Mouse (Mus musculus) forebrain, embryonic 14.5 days (tissue): ENCODE data around the gene Ralgapa1. TPM values are rescaled to one million over a fixed set of nuclear protein-coding genes. Genes with fewer than 3 reads are reported as not detected.
"Not testable (repeated sequence)": the region's sequence is repeated elsewhere in the genome, so short reads cannot be mapped to it uniquely, and the experiment has no call there.

Experiments used
- ATAC-seq: fragments of 200-750 bp; cut with Nextera tagmentation; 2 replicates; pipeline ENCODE4 v1.8.0; 2017; ENCODE audit warnings: mild to moderate bottlenecking, moderate library complexity
- DNase-seq: peaks from one replicate; pipeline ENCODE4 v3.0.0-alpha.2; 2015; ENCODE audit warnings: low spot score
- H3K27ac ChIP-seq: fragments of 300-500 bp; sonication (generic); 2 replicates; pipeline ENCODE4 v1.5.1; 2014; ENCODE audit warnings: low read depth, mild to moderate bottlenecking, control low read depth, low read length, moderate library complexity
- H3K27me3 ChIP-seq: fragments of 300-500 bp; sonication (generic); replicated peaks from 2 replicates; pipeline ENCODE4 v1.6.1; 2014; ENCODE audit warnings: low read length, control low read depth, mixed read lengths; ENCODE audit not compliant: control insufficient read depth, insufficient read depth
- H3K36me3 ChIP-seq: fragments of 300-500 bp; sonication (generic); 2 replicates; pipeline ENCODE4 v1.6.1; 2014; ENCODE audit warnings: low read length, control low read depth; ENCODE audit not compliant: control insufficient read depth, insufficient read depth
- H3K4me1 ChIP-seq: fragments of 300-500 bp; sonication (generic); 2 replicates; pipeline ENCODE4 v1.6.1; 2014; ENCODE audit warnings: antibody characterized with exemption, low read length, control low read depth; ENCODE audit not compliant: control insufficient read depth, insufficient read depth
- H3K4me2 ChIP-seq: fragments of 300-500 bp; sonication (generic); 2 replicates; pipeline ENCODE4 v1.6.1; 2014; ENCODE audit warnings: mild to moderate bottlenecking, control low read depth, low read length
- H3K4me3 ChIP-seq: fragments of 300-500 bp; sonication (generic); 2 replicates; pipeline ENCODE4 v1.5.1; 2014; ENCODE audit warnings: low read depth, low read length, control low read depth
- H3K9ac ChIP-seq: fragments of 300-500 bp; sonication (generic); 2 replicates; pipeline ENCODE4 v1.6.1; 2014; ENCODE audit warnings: mild to moderate bottlenecking, low read length, control low read depth, moderate library complexity
- H3K9me3 ChIP-seq: fragments of 300-500 bp; sonication (generic); replicated peaks from 2 replicates; pipeline ENCODE4 v1.6.1; 2016; ENCODE audit warnings: low read length, control low read depth, mixed read lengths; ENCODE audit not compliant: control insufficient read depth
- WGBS: fragments of 180-500 bp; shearing (Covaris S2); extraction: QIAGEN DNeasy Blood & Tissue Kit; methylation state at CpG from one replicate; pipeline ENCODE4 v1.1.7; 2014; 5-methylcytosine and 5-hydroxymethylcytosine counted together
- microRNA-seq: library from miRNA; unstranded; fragments of <30 nt; microRNA quantifications from one replicate; pipeline ENCODE4, GENCODE M21; 2016
- polyA plus RNA-seq: library from polyadenylated mRNA; unstranded; fragments of >200 nt; fragmentation: Nextera tagmentation; extraction: Ambion mirVana; gene quantifications from 2 replicates; pipeline ENCODE4 v1.2.1, GENCODE M21; 2014

Gene Ralgapa1
- polyA plus RNA-seq, 1 experiment from 2014 or later, result 16.6 TPM

DNA sequence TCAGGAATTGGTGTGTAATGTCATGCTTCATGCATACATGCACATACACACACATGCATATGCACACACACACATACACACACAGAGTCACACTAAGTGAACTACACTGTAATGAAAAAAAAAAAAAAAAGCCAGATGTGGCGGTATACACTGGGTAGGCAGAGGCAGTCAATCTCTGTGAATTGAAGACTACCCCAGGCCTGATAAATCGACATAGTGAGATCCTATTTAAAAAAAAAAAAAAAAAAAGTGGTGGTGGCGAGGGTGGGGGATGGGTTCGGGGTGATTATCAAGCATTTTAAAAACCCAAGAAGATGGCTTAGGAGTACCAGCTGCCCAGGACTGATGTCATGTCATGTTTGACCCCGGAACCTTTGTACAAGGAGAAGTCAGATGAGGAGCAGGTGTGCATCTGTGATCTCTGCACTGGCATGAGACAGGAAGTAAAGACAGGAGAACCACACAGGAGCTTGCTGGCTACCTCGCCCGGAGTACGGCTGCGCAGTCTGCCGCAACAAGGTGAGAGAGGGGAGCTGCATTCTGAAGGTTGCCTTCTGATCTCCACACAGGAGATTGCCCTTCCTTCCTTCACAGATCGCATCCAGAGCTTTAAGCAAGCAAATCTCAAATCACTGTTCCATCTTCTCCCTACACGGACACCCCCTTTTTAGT, 261.6 kb downstream of the Ralgapa1 start:
- H3K4me3 ChIP-seq, result no peak overlapping the region
- peaks cover 4% of the 10 kb centered on the region; the same call in 1 of the 2 replicates for H3K4me1 ChIP-seq
- no peak overlapping the region for H3K9ac ChIP-seq
- no peaks in the 10 kb centered on the region for H3K27me3 ChIP-seq
- no peaks in the 10 kb centered on the region for H3K9me3 ChIP-seq
- whole genome bisulfite sequencing, result 87% methylated on average over 12 of the region's 12 CpGs
- ATAC-seq (no peak), DNase-seq (no peak)
- no peak overlapping the region for H3K27ac ChIP-seq
- H3K36me3 ChIP-seq, result no peaks in the 10 kb centered on the region
- H3K4me2 ChIP-seq, result no peak overlapping the region

- no peak overlapping the region for H3K9ac ChIP-seq
- WGBS, result 76% methylated on average over 6 of the region's 6 CpGs
Measured at GRCm38 (mm10) chr12:55557866-55558265, 263.1 kb downstream of the Ralgapa1 start.

DNA sequence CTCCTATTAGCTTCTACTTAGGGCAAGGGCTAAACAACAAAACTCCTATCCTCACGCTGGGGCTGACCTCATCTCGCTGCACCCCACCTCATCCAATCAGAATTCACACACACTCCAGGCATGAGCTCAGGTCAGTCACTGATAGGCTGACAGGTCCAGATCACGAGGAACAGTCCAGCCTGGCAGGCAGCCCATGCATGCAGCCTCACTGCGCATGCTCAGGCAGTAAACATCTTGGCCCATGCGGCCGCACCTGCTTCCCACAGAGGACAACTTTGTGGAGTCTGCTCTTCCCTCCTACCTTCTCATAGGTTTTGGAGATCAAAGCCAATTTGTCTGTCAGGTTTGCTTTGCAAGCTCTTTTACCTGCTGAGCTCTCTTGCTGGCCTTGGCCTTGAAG, 266.1 kb downstream of the Ralgapa1 start:
- not testable (repeated sequence) for H3K4me2 ChIP-seq, H3K4me1 ChIP-seq, DNase-seq, ATAC-seq, H3K36me3 ChIP-seq, H3K9ac ChIP-seq, H3K9me3 ChIP-seq, H3K27me3 ChIP-seq, H3K4me3 ChIP-seq, H3K27ac ChIP-seq
- WGBS, result 79% methylated on average over 6 of the region's 6 CpGs

More at GRCm38 (mm10) chr12:55557866-55558265, 263.1 kb downstream of the Ralgapa1 start:
- Histone ChIP-seq H3K4me3 (no peak overlapping the region), H3K4me1 (peaks cover 4% of the 10 kb centered on the region; the same call in 1 of the 2 replicates), H3K36me3 (no peaks in the 10 kb centered on the region), H3K4me2 (no peak overlapping the region), H3K9me3 (no peaks in the 10 kb centered on the region), H3K27me3 (no peaks in the 10 kb centered on the region), H3K27ac (no peak overlapping the region)
- no peak for ATAC-seq
- no peak for DNase-seq

Small RNA genes within 50 kb of the gene (microRNA-seq; reads per million reads assigned to microRNA genes)
- gene Gm23394, result 2.3 reads per million, percentile 13 among the genes with 10 or more reads in this experiment

Other genes starting within 250 kb of the Ralgapa1 start
- 1.9 and 2.3 TPM in 2 replicates for gene Insm2, start 221.7 kb downstream of the Ralgapa1 start, polyA plus RNA-seq
- gene Brms1l, start 15.2 kb upstream of the Ralgapa1 start, polyA plus RNA-seq, result 45.1 and 47.4 TPM in 2 replicates